Mouse (Mus musculus) megakaryocyte, embryonic 14.5 days (primary cell): ENCODE data around the gene Mlst8.

Experiments
- FLI1 ChIP-seq: IDR thresholded peaks from 2 replicates; pipeline ENCODE4 v1.6.1; 2012; ENCODE audit warnings: low read length, inconsistent platforms, mixed read lengths
- GATA1 ChIP-seq: IDR thresholded peaks from 3 replicates; pipeline ENCODE4 v1.6.1; 2012; ENCODE audit warnings: mixed read lengths, low read length, inconsistent platforms, borderline replicate concordance

- TF ChIP-seq GATA1 = no peak
- TF ChIP-seq FLI1 = no peak
Measured at GRCm38 (mm10) chr17:24425905-24426304, 53.0 kb downstream of the Mlst8 start.
